Mouse (Mus musculus): ENCODE results near the gene Sh3bp1. TPM values are rescaled to one million over a fixed set of nuclear protein-coding genes. Genes with fewer than 3 reads are reported as not detected.

The Sh3bp1 gene
- polyA plus RNA-seq, 1 experiment from 2014 or later, result 15.1 TPM

- H3K27ac ChIP-seq, result no peak overlapping the region
- H3K36me3 ChIP-seq, result peaks cover 9% of the 10 kb centered on the region; the same call in 1 of the 2 replicates
- WGBS, result 89% methylated on average over 6 of the region's 6 CpGs
- H3K27me3 ChIP-seq, result no peaks in the 10 kb centered on the region
- H3K9me3 ChIP-seq (replicated peaks), result no peaks in the 10 kb centered on the region
- no peak for ATAC-seq (replicated peaks; ENCODE audit: insufficient number of reproducible peaks, insufficient read depth, low FRiP score, low read depth)
- H3K9ac ChIP-seq, result no peak overlapping the region
- H3K4me1 ChIP-seq (replicated peaks), result peaks cover 38% of the 10 kb centered on the region
- H3K4me3 ChIP-seq, result no peak overlapping the region
- no peak overlapping the region for H3K4me2 ChIP-seq
Measured at GRCm38 (mm10) chr15:78930192-78930706, 30.7 kb downstream of the Sh3bp1 start.

- Histone ChIP-seq H3K36me3 (peaks cover 9% of the 10 kb centered on the region; the same call in 1 of the 2 replicates), H3K27ac (no peak overlapping the region), H3K4me2 (no peak overlapping the region), H3K4me1 (replicated peaks) (peaks cover 37% of the 10 kb centered on the region), H3K4me3 (no peak overlapping the region), H3K27me3 (no peaks in the 10 kb centered on the region), H3K9me3 (replicated peaks) (no peaks in the 10 kb centered on the region), H3K9ac (no peak overlapping the region)
- 70% methylated on average over 7 of the region's 7 CpGs for WGBS
- ATAC-seq (replicated peaks; ENCODE audit: insufficient number of reproducible peaks, insufficient read depth, low FRiP score, low read depth), result no peak
Measured at GRCm38 (mm10) chr15:78930801-78931426, 31.3 kb downstream of the Sh3bp1 start.

GRCm38 (mm10) chr15:78931577-78931976, 32.0 kb downstream of the Sh3bp1 start:
- no peaks in the 10 kb centered on the region for H3K9me3 ChIP-seq (replicated peaks)
- no peak for ATAC-seq (replicated peaks; ENCODE audit: insufficient number of reproducible peaks, insufficient read depth, low FRiP score, low read depth)
- H3K27me3 ChIP-seq, result no peaks in the 10 kb centered on the region
- 12% methylated on average over 3 of the region's 3 CpGs for WGBS
- peaks cover 9% of the 10 kb centered on the region; the same call in 1 of the 2 replicates for H3K36me3 ChIP-seq
- no peak overlapping the region for H3K9ac ChIP-seq
- H3K4me3 ChIP-seq, result no peak overlapping the region
- no peak overlapping the region for H3K4me2 ChIP-seq
- H3K27ac ChIP-seq, result no peak overlapping the region
- H3K4me1 ChIP-seq (replicated peaks), result peaks cover 37% of the 10 kb centered on the region

- no peaks in the 10 kb centered on the region for H3K9me3 ChIP-seq (replicated peaks)
- peak within 1 kb of the TSS; percentile 66 for H3K9ac ChIP-seq
- H3K27ac ChIP-seq, result peak within 1 kb of the TSS; percentile 77
- peaks cover 17% of the 10 kb centered on the region for H3K4me1 ChIP-seq (replicated peaks)
- peak within 1 kb of the TSS; percentile 68 for H3K4me3 ChIP-seq
- peak; percentile 82 for ATAC-seq (replicated peaks; ENCODE audit: insufficient number of reproducible peaks, insufficient read depth, low FRiP score, low read depth)
- 0% methylated on average over 42 of the region's 42 CpGs for WGBS
- H3K27me3 ChIP-seq, result no peaks in the 10 kb centered on the region
- peaks cover 31% of the 10 kb centered on the region for H3K36me3 ChIP-seq
- H3K4me2 ChIP-seq, result peak within 1 kb of the TSS; percentile 70
Measured at GRCm38 (mm10) chr15:78934784-78935320, 35.3 kb downstream of the Sh3bp1 start, which contains the start of gene Nol12. TSS of gene Nol12 (plus strand) at chr15:78934933.

GRCm38 (mm10) chr15:78936403-78936802, 36.8 kb downstream of the Sh3bp1 start:
- no peak for ATAC-seq (replicated peaks; ENCODE audit: insufficient number of reproducible peaks, insufficient read depth, low FRiP score, low read depth)
- H3K4me1 ChIP-seq (replicated peaks), result peaks cover 13% of the 10 kb centered on the region
- no peak overlapping the region for H3K27ac ChIP-seq
- H3K27me3 ChIP-seq, result no peaks in the 10 kb centered on the region
- H3K9me3 ChIP-seq (replicated peaks), result no peaks in the 10 kb centered on the region
- H3K4me3 ChIP-seq, result no peak overlapping the region
- H3K9ac ChIP-seq, result no peak overlapping the region
- H3K4me2 ChIP-seq, result no peak overlapping the region
- 89% methylated on average over 12 of the region's 12 CpGs for WGBS
- H3K36me3 ChIP-seq, result peaks cover 40% of the 10 kb centered on the region

- Histone ChIP-seq H3K36me3 (peaks cover 42% of the 10 kb centered on the region), H3K27me3 (no peaks in the 10 kb centered on the region), H3K4me3 (no peak overlapping the region), H3K27ac (no peak overlapping the region), H3K4me1 (replicated peaks) (peaks cover 13% of the 10 kb centered on the region), H3K4me2 (no peak overlapping the region), H3K9me3 (replicated peaks) (no peaks in the 10 kb centered on the region), H3K9ac (no peak overlapping the region)
- no peak for ATAC-seq (replicated peaks; ENCODE audit: insufficient number of reproducible peaks, insufficient read depth, low FRiP score, low read depth)
- 87% methylated on average over 10 of the region's 10 CpGs for WGBS
Measured at GRCm38 (mm10) chr15:78937311-78937710, 37.7 kb downstream of the Sh3bp1 start.

GRCm38 (mm10) chr15:78937963-78938362, 38.4 kb downstream of the Sh3bp1 start:
- Histone ChIP-seq H3K27ac (no peak overlapping the region), H3K4me3 (no peak overlapping the region), H3K9me3 (replicated peaks) (no peaks in the 10 kb centered on the region), H3K4me2 (no peak overlapping the region), H3K9ac (no peak overlapping the region), H3K36me3 (peaks cover 42% of the 10 kb centered on the region), H3K4me1 (replicated peaks) (peaks cover 16% of the 10 kb centered on the region), H3K27me3 (no peaks in the 10 kb centered on the region)
- WGBS, result 74% methylated on average over 2 of the region's 2 CpGs
- no peak for ATAC-seq (replicated peaks; ENCODE audit: insufficient number of reproducible peaks, insufficient read depth, low FRiP score, low read depth)

GRCm38 (mm10) chr15:78940325-78940724, 40.8 kb downstream of the Sh3bp1 start:
- Histone ChIP-seq H3K27me3 (no peaks in the 10 kb centered on the region), H3K4me3 (no peak overlapping the region), H3K36me3 (peaks cover 42% of the 10 kb centered on the region), H3K4me2 (no peak overlapping the region), H3K9me3 (replicated peaks) (no peaks in the 10 kb centered on the region), H3K4me1 (replicated peaks) (peaks cover 15% of the 10 kb centered on the region), H3K9ac (no peak overlapping the region), H3K27ac (no peak overlapping the region)
- 89% methylated on average over 13 of the region's 13 CpGs for WGBS
- no peak for ATAC-seq (replicated peaks; ENCODE audit: insufficient number of reproducible peaks, insufficient read depth, low FRiP score, low read depth)

- Histone ChIP-seq H3K27ac (peak overlapping the region; percentile 31; the same call in 1 of the 2 replicates), H3K27me3 (peaks cover 11% of the 10 kb centered on the region; the same call in 1 of the 2 replicates), H3K4me2 (peak overlapping the region; percentile 72), H3K4me3 (peak overlapping the region; percentile 48), H3K9me3 (replicated peaks) (no peaks in the 10 kb centered on the region), H3K9ac (peak overlapping the region; percentile 45; the same call in 1 of the 2 replicates), H3K36me3 (peaks cover 36% of the 10 kb centered on the region), H3K4me1 (replicated peaks) (peaks cover 8% of the 10 kb centered on the region)
- WGBS, result 6% methylated on average over 9 of the region's 9 CpGs
- ATAC-seq (replicated peaks; ENCODE audit: insufficient number of reproducible peaks, insufficient read depth, low FRiP score, low read depth), result peak; percentile 32; the same call in 1 of the 2 replicates
Measured at GRCm38 (mm10) chr15:78942663-78943062, 43.1 kb downstream of the Sh3bp1 start.

- Histone ChIP-seq H3K4me1 (replicated peaks) (peaks cover 16% of the 10 kb centered on the region), H3K9ac (no peak overlapping the region), H3K4me2 (no peak overlapping the region), H3K27ac (no peak overlapping the region), H3K27me3 (peaks cover 23% of the 10 kb centered on the region), H3K4me3 (no peak overlapping the region), H3K36me3 (peaks cover 3% of the 10 kb centered on the region), H3K9me3 (replicated peaks) (no peaks in the 10 kb centered on the region)
- 76% methylated on average over 7 of the region's 7 CpGs for WGBS
- ATAC-seq (replicated peaks; ENCODE audit: insufficient number of reproducible peaks, insufficient read depth, low FRiP score, low read depth), result no peak
Measured at GRCm38 (mm10) chr15:78946232-78946631, 46.7 kb downstream of the Sh3bp1 start.

GRCm38 (mm10) chr15:78947657-78948056, 48.1 kb downstream of the Sh3bp1 start, which contains the start of gene Triobp:
TSS of gene Triobp (plus strand) at chr15:78947724.
- Histone ChIP-seq H3K9me3 (replicated peaks) (no peaks in the 10 kb centered on the region), H3K27me3 (peaks cover 23% of the 10 kb centered on the region), H3K36me3 (no peaks in the 10 kb centered on the region), H3K4me2 (peak within 1 kb of the TSS; percentile 72), H3K27ac (no peak within 1 kb of the TSS), H3K4me3 (peak within 1 kb of the TSS; percentile 47), H3K9ac (peak within 1 kb of the TSS; percentile 53), H3K4me1 (replicated peaks) (peaks cover 13% of the 10 kb centered on the region)
- peak; percentile 96 for ATAC-seq (replicated peaks; ENCODE audit: insufficient number of reproducible peaks, insufficient read depth, low FRiP score, low read depth)
- WGBS, result under 1% methylated on average over 24 of the region's 24 CpGs

Data from heart, embryonic 15.5 days (tissue).